Mouse (Mus musculus) heart, adult 2 months (tissue): Measurements from ENCODE around the gene Ypel1. TPM values are rescaled to one million over a fixed set of nuclear protein-coding genes. Genes with fewer than 3 reads are reported as not detected.

Experiments used
- DNase-seq, 2 experiments: peaks; one replicate each; pipeline ENCODE4 v3.0.0; 2021
- H3K27ac ChIP-seq: fragments of 200-600 bp; 2 replicates; pipeline ENCODE4 v1.8.1; 2022
- H3K27me3 ChIP-seq: fragments of 200-500 bp; 2 replicates; pipeline ENCODE4 v1.6.1; 2012; ENCODE audit warnings: mild to moderate bottlenecking, low read length, inconsistent platforms, mixed read lengths; ENCODE audit not compliant: control insufficient read depth, insufficient read depth
- H3K36me3 ChIP-seq: fragments of 200-500 bp; 2 replicates; pipeline ENCODE4 v1.6.1; 2012; ENCODE audit warnings: low read length, inconsistent platforms; ENCODE audit not compliant: control insufficient read depth, insufficient read depth
- H3K4me1 ChIP-seq: fragments of 200-500 bp; 2 replicates; pipeline ENCODE4 v1.6.1; 2011; ENCODE audit warnings: low read length; ENCODE audit not compliant: control insufficient read depth, insufficient read depth
- H3K4me3 ChIP-seq: fragments of 200-600 bp; 2 replicates; pipeline ENCODE4 v1.8.1; 2022
- H3K79me2 ChIP-seq: fragments of 200-500 bp; replicated peaks from 2 replicates; pipeline ENCODE4 v1.6.1; 2012; ENCODE audit warnings: mild to moderate bottlenecking, inconsistent platforms, low read length, moderate library complexity, mixed read lengths; ENCODE audit not compliant: control insufficient read depth, insufficient read depth
- H3K9ac ChIP-seq: fragments of 200-500 bp; 2 replicates; pipeline ENCODE4 v1.6.1; 2012; ENCODE audit warnings: low read depth, mild to moderate bottlenecking, control low read depth, inconsistent platforms, low read length, mixed read lengths
- CTCF ChIP-seq: fragments of 200-600 bp; IDR thresholded peaks from 2 replicates; pipeline ENCODE4 v1.8.1; 2022; ENCODE audit warnings: antibody characterized with exemption, mild to moderate bottlenecking, moderate library complexity
- EP300 ChIP-seq: fragments of 200-500 bp; IDR thresholded peaks from 2 replicates; pipeline ENCODE4 v1.6.1; 2011; ENCODE audit warnings: low read depth, low read length, control low read depth; ENCODE audit not compliant: insufficient read depth
- POLR2A ChIP-seq: fragments of 200-500 bp; IDR thresholded peaks from 2 replicates; pipeline ENCODE4 v1.6.1; 2011; ENCODE audit warnings: mild to moderate bottlenecking, low read depth, low read length, control low read depth; ENCODE audit not compliant: insufficient read depth
- WGBS: fragments of 180-500 bp; shearing (Covaris S2); methylation state at CpG from one replicate; pipeline ENCODE4 v1.1.7; 2018; 5-methylcytosine and 5-hydroxymethylcytosine counted together
- intact Hi-C: fragments of 180-260 bp; cut with DNase I; formaldehyde crosslinking; loops from one replicate; pipeline ENCODE4 v1.15.1; 2025
- polyA plus RNA-seq: library from polyadenylated mRNA; depleted of rRNA; stranded (reverse); fragments of >200 nt; gene quantifications from 2 replicates; pipeline ENCODE4 v1.2.3, GENCODE M21; 2012
- total RNA-seq, 2 experiments: library from RNA; stranded (reverse); gene quantifications; 2 replicates each; pipeline ENCODE4 v1.2.3; 2021

Gene Ypel1
- total and polyA plus RNA-seq, 3 experiments, result 0.53 to 1.2 (median 0.99) TPM

DNA sequence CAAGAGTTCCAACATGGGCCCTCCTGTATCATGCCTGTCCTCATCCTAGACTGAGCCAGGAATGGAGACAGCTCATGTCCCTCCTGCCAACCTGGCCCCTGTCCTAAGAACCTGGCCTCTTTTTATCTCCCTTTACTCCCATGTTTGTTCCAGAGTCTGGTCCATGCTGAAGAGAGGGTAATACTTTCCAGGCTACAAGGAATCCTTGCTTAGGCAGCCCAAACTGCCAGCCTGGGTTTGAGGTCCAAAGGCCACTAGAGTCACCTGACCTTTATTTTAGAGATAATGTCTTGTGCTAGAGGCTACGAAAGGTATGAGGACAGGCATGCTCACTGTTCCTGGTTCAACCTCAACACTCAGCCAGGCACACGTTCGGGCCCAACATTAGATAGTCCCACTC, 27.4 kb downstream of the Ypel1 start:
- H3K4me3 ChIP-seq, result no peak overlapping the region
- no peak for TF ChIP-seq EP300
- TF ChIP-seq POLR2A, result no peak
- TF ChIP-seq CTCF, result no peak
- H3K4me1 ChIP-seq, result no peaks in the 10 kb centered on the region
- H3K27me3 ChIP-seq, result no peaks in the 10 kb centered on the region
- intact Hi-C loops, result no loop called here
- H3K9ac ChIP-seq, result no peak overlapping the region
- 80% methylated on average over 3 of the region's 3 CpGs for WGBS
- H3K27ac ChIP-seq, result no peak overlapping the region
- DNase-seq, result no peak
- H3K36me3 ChIP-seq, result no peaks in the 10 kb centered on the region
- no peaks in the 10 kb centered on the region for H3K79me2 ChIP-seq

DNA sequence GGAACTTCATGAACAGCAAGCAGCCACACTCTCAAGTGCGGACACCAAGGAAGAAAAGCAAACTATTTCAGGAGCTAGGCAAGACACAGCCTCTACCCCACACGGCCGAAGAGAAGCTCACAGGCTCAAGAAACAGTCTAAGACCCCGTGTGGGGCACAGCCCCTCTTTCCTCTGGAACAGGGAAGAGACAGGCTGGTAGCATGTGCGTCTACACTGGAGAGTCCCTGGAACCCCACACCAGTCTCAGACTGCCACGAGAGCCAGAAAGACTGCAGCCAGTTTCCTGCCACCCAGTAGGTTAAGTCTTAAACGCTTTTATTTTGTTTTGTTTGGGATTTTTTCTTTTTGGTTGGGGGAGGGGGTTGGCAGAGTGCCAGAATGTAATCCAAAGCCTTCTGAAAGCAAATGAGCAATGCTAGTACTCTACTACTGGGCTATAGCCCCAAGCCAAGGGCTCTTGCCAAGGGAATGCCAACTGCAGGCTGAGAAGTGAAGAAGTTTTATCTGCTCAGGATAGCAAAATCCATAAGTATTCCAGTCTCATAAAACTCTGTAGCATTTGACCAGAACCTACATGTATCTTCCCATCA, 33.2 kb downstream of the Ypel1 start:
- DNase-seq, result no peak
- 0 out of 2 replicates have a peak, but pooled peaks cover under 1% of the 10 kb centered on the region for H3K79me2 ChIP-seq
- no peak overlapping the region for H3K4me3 ChIP-seq
- H3K36me3 ChIP-seq, result no peaks in the 10 kb centered on the region
- no peak overlapping the region for H3K27ac ChIP-seq
- 65% methylated on average over 7 of the region's 7 CpGs for WGBS
- no peak overlapping the region for H3K9ac ChIP-seq
- TF ChIP-seq CTCF (no peak), EP300 (no peak), POLR2A (no peak)
- no peaks in the 10 kb centered on the region for H3K4me1 ChIP-seq
- intact Hi-C loops, result no loop called here
- no peaks in the 10 kb centered on the region for H3K27me3 ChIP-seq

DNA sequence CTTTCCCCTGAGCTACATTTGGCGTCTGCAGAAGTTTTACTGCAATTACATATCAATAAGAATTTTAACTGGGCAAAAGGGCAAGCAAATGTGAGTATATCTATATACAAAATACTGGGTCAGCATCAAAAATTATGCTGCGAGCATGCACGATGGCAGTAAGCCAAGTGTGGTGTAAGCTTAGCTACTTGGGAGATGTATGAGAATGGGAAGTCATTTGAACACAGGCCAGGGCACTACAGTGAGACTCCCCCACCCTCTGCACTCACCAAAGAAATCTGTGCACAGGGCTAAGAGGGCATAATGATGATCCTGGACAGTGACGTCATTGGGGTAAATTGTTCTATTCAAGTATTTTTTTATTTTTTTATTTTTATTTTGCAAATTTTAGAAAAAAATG, 35.1 kb downstream of the Ypel1 start:
- DNase-seq, result no peak
- Histone ChIP-seq H3K36me3 (no peaks in the 10 kb centered on the region), H3K27ac (no peak overlapping the region), H3K27me3 (no peaks in the 10 kb centered on the region), H3K9ac (no peak overlapping the region), H3K4me3 (no peak overlapping the region), H3K79me2 (peaks cover 4% of the 10 kb centered on the region), H3K4me1 (peaks cover 1% of the 10 kb centered on the region; the same call in 1 of the 2 replicates)
- intact Hi-C loops, result no loop called here
- TF ChIP-seq CTCF (no peak), EP300 (no peak), POLR2A (no peak)
- WGBS, result 52% methylated on average over 4 of the region's 4 CpGs

DNA sequence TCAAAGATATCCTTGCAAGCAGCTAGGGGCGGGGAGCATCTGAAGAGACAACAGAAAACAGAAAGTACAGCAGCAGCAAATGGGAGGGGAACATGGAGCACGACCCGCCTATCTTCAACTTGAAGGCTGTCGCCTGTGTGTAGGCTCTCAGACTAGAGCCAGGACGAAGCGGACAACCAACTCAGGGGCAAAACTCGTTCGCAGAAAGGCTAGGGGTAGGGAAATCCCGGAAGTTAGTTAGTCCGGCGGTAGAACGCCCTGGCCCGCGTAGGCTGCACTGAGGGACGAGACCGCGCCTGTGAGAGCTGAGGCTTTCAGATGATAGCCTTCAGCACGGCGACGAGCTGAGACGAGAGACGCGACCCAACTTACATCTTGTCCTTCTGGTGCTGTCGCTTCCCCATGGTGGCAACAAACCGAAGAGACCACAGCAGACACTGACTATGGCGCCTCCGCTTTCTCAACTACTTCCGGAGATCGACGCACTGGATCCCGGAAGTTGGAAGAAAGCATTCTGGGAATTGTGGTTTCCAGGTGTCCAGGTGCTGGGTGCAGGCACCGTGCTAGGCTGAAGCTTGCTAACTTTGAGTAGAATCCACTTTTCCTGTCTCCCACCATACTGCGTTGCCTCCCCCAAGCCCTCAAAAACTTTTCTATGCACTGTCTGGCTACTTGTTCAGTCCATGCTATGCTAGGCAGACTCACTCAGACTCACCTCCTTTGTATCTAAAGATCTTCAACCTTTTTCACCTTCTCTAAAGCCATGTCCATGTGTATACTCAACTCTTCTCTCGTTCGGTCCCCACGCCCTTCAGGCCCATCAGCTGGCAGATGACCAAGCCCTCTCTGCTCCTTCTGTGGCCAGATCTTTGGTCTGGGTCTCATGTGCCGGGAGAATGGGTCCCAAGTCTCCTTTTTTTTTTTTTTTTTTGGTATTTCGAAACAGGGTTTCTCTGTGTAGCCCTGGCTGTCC, 41.6 kb downstream of the Ypel1 start, which contains the start of gene Ppil2:
TSS of gene Ppil2 (minus strand) at position 487 of the 973 bp plus-strand sequence.
- peak; percentile 75 to 78 for DNase-seq
- TF ChIP-seq CTCF (no peak), POLR2A (peak; percentile 97), EP300 (no peak)
- no peaks in the 10 kb centered on the region for H3K27me3 ChIP-seq
- peaks cover 2% of the 10 kb centered on the region for H3K36me3 ChIP-seq
- WGBS, result 6% methylated on average over 38 of the region's 38 CpGs
- peak within 1 kb of the TSS; percentile 86 for H3K27ac ChIP-seq
- H3K79me2 ChIP-seq, result peaks cover 6% of the 10 kb centered on the region
- intact Hi-C loops, result no loop called here
- peak within 1 kb of the TSS; percentile 76 for H3K4me3 ChIP-seq
- H3K9ac ChIP-seq, result peak within 1 kb of the TSS; percentile 78
- H3K4me1 ChIP-seq, result peaks cover 3% of the 10 kb centered on the region

DNA sequence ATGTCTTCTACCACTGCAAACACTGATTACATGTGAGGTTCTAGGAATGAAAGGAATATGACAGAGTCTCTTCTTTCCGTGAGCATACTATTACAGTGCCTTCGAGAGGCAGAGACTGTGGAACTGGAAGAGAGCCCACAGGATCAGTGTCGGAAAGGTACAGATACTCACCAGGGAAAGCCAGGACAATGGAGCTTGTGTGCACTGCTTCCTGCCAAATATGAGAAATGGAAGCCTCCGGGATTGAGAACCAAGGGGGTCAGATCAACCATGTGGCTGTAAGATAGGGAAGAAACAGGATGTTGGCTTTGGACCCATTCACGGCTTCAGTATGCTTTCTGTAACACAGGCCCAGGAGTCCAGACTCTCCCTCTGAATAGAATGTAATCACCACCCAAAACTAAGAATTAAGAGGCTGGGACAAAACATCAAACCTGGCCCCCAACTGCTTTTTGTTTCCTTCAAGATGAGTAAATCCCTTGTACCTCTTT, 47.9 kb downstream of the Ypel1 start:
- H3K4me3 ChIP-seq, result no peak overlapping the region
- WGBS, result 44% methylated on average over 5 of the region's 5 CpGs
- H3K27me3 ChIP-seq, result no peaks in the 10 kb centered on the region
- no peak overlapping the region for H3K27ac ChIP-seq
- H3K4me1 ChIP-seq, result no peaks in the 10 kb centered on the region
- H3K79me2 ChIP-seq, result no peaks in the 10 kb centered on the region
- intact Hi-C loops, result no loop called here
- TF ChIP-seq EP300 (no peak), POLR2A (no peak), CTCF (no peak)
- DNase-seq, result no peak
- no peak overlapping the region for H3K9ac ChIP-seq
- H3K36me3 ChIP-seq, result no peaks in the 10 kb centered on the region
